Mouse (Mus musculus): ENCODE results near the gene Psmb7.

Psmb7 gene

GRCm38 (mm10) chr2:38594874-38595273 lies 49.0 kb downstream of the Psmb7 start:
- CTCF ChIA-PET = no interaction called here

- CTCF ChIA-PET = no interaction called here
Measured at GRCm38 (mm10) chr2:38591751-38592459, 52.0 kb downstream of the Psmb7 start.

- CTCF ChIA-PET = no interaction called here
Measured at GRCm38 (mm10) chr2:38586733-38587132, 57.2 kb downstream of the Psmb7 start.

GRCm38 (mm10) chr2:38585379-38585736 lies 58.5 kb downstream of the Psmb7 start:
- CTCF ChIA-PET = no interaction called here

- CTCF ChIA-PET = no interaction called here
Measured at GRCm38 (mm10) chr2:38584514-38585378, 59.1 kb downstream of the Psmb7 start.

- CTCF ChIA-PET = no interaction called here
Measured at GRCm38 (mm10) chr2:38583982-38584381, 59.9 kb downstream of the Psmb7 start.

- CTCF ChIA-PET = interaction anchor here (0.8 kb wide), 1 partner anchor 695 kb away, joined by 4 read pairs; no protein-coding TSS in a partner anchor
Measured at GRCm38 (mm10) chr2:38579528-38579927, 64.4 kb downstream of the Psmb7 start.

- CTCF ChIA-PET = interaction anchor here (0.8 kb wide), 1 partner anchor 695 kb away, joined by 4 read pairs; no protein-coding TSS in a partner anchor
Measured at GRCm38 (mm10) chr2:38578602-38579521, 65.0 kb downstream of the Psmb7 start.

GRCm38 (mm10) chr2:38574697-38575096 lies 69.2 kb downstream of the Psmb7 start:
- CTCF ChIA-PET = interaction anchor here (0.6 kb wide), 1 partner anchor 35 kb away, joined by 5 read pairs; no protein-coding TSS in a partner anchor

- CTCF ChIA-PET = no interaction called here
Measured at GRCm38 (mm10) chr2:38571971-38572601, 71.8 kb downstream of the Psmb7 start.

- CTCF ChIA-PET = no interaction called here
Measured at GRCm38 (mm10) chr2:38562596-38562995, 81.3 kb downstream of the Psmb7 start.

- CTCF ChIA-PET = no interaction called here
Measured at GRCm38 (mm10) chr2:38560296-38561227, 83.3 kb downstream of the Psmb7 start.

GRCm38 (mm10) chr2:38556721-38557120 lies 87.2 kb downstream of the Psmb7 start:
- CTCF ChIA-PET = no interaction called here

GRCm38 (mm10) chr2:38555659-38556058 lies 88.2 kb downstream of the Psmb7 start:
- CTCF ChIA-PET = no interaction called here

- CTCF ChIA-PET = no interaction called here
Measured at GRCm38 (mm10) chr2:38554226-38554995, 89.5 kb downstream of the Psmb7 start.

- CTCF ChIA-PET = no interaction called here
Measured at GRCm38 (mm10) chr2:38552004-38552443, 91.9 kb downstream of the Psmb7 start.

GRCm38 (mm10) chr2:38547793-38548517 lies 95.9 kb downstream of the Psmb7 start:
- CTCF ChIA-PET = no interaction called here

- CTCF ChIA-PET = no interaction called here
Measured at GRCm38 (mm10) chr2:38546748-38547147, 97.1 kb downstream of the Psmb7 start.

- CTCF ChIA-PET = no interaction called here
Measured at GRCm38 (mm10) chr2:38546222-38546621, 97.7 kb downstream of the Psmb7 start.

Measured in spleen, embryonic (tissue).